Mouse (Mus musculus): ENCODE results near the gene Usp29. TPM values are rescaled to one million over a fixed set of nuclear protein-coding genes. Genes with fewer than 3 reads are reported as not detected.

The Usp29 gene
- 36.2 and 42.4 TPM in 2 replicates for polyA plus RNA-seq (2015; fragmentation: Nextera tagmentation; extraction: Ambion mirVana)

- ATAC-seq (replicated peaks), result peak; percentile 43
- Histone ChIP-seq H3K4me3 (peak within 1 kb of the TSS; percentile 65), H3K27me3 (replicated peaks) (no peaks in the 10 kb centered on the region), H3K4me2 (peak within 1 kb of the TSS; percentile 50), H3K9me3 (peaks cover 20% of the 10 kb centered on the region; the same call in 1 of the 2 replicates), H3K27ac (peak within 1 kb of the TSS; percentile 92), H3K4me1 (0 out of 2 replicates have a peak, but pooled peaks cover 3% of the 10 kb centered on the region), H3K9ac (peak within 1 kb of the TSS; percentile 71), H3K36me3 (replicated peaks) (no peaks in the 10 kb centered on the region)
- 51% methylated on average over 24 of the region's 24 CpGs for WGBS
Observed at GRCm38 (mm10) chr7:6730241-6730640, at the start of gene Usp29, which contains the start of gene Peg3. Gene Usp29, plus strand, starts transcription at chr7:6730578. Gene Peg3, minus strand, starts transcription at chr7:6730431.

GRCm38 (mm10) chr7:6685511-6685910 lies 44.9 kb upstream of the Usp29 start:
- Histone ChIP-seq H3K4me3 (no peak overlapping the region), H3K36me3 (replicated peaks) (no peaks in the 10 kb centered on the region), H3K9me3 (no peaks in the 10 kb centered on the region; the same call in 1 of the 2 replicates), H3K9ac (no peak overlapping the region), H3K4me1 (no peaks in the 10 kb centered on the region), H3K4me2 (no peak overlapping the region), H3K27me3 (replicated peaks) (no peaks in the 10 kb centered on the region), H3K27ac (no peak overlapping the region)
- WGBS, result 93% methylated on average over 6 of the region's 6 CpGs
- ATAC-seq (replicated peaks), result no peak

DNA sequence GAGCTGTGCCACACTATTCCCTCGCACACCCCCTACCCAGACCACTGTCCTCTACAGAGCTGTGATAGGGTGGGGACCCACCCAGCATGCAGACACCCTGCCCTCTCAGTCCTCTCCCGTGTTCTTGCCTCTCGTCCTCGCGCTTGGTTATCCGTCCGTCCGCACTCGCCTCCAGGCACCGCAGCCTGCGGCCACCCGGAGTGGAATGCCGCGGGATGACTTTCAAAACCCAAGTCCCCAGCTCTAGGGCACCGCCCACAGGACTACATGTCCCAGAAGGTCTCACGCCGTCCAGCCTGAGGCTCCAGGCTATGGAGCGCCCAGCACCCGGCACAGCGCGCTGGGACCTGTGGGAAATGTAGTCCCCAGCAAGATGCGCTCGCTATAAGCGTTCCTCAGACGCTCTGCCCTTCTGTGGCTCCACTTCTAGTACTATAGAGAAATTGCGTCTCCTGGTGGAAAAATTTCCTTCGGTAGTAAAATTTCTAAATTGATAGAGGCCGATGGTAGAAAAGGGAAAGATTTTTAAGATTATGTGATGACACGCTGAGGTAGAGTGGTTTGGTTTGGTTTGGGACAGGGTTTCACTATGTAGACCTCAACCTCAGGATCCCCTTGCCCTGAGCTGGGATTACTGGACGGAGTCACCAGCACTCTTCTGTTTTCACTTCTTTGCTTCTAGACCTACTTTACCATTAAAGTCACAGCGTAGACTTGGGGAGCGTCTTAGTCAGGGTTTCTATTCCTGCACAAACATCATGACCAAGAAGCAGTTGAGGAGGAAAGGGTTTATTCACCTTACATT lies 33.9 kb upstream of the Usp29 start, which contains the start of gene Zim1:
TSS of gene Zim1 (minus strand) at position 210 of the 805 bp plus-strand sequence.
- Histone ChIP-seq H3K36me3 (replicated peaks) (no peaks in the 10 kb centered on the region), H3K9ac (peak within 1 kb of the TSS; percentile 33; the same call in 1 of the 2 replicates), H3K27me3 (replicated peaks) (no peaks in the 10 kb centered on the region), H3K9me3 (no peaks in the 10 kb centered on the region), H3K27ac (no peak within 1 kb of the TSS; the same call in 1 of the 2 replicates), H3K4me2 (peak within 1 kb of the TSS; percentile 64), H3K4me1 (no peaks in the 10 kb centered on the region), H3K4me3 (peak within 1 kb of the TSS; percentile 46)
- 12% methylated on average over 32 of the region's 32 CpGs for WGBS
- ATAC-seq (replicated peaks), result peak; percentile 100

DNA sequence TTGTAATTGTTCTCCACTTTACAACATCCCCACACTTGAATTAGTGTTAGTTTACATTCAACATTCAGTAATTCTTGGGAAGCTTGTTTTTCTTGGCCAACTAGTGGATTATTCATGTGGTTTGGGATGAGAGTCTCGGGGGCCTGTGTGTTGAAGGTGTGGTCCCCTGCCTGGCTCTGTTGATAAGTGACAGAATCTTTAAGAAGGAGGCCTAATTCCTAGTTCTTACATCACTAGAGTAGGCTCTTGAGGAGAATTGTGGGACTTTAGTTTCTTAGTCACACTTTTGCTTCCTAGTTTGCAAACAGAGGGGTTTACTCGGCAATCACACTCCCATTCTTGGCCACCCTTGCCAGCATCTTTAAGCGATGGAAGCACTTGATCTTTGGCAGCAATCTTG lies 31.1 kb upstream of the Usp29 start:
- Histone ChIP-seq H3K9ac (no peak overlapping the region), H3K27ac (no peak overlapping the region), H3K9me3 (no peaks in the 10 kb centered on the region), H3K4me3 (no peak overlapping the region), H3K36me3 (replicated peaks) (no peaks in the 10 kb centered on the region), H3K27me3 (replicated peaks) (no peaks in the 10 kb centered on the region), H3K4me2 (no peak overlapping the region), H3K4me1 (no peaks in the 10 kb centered on the region)
- no peak for ATAC-seq (replicated peaks)
- 82% methylated on average over 3 of the region's 3 CpGs for WGBS

GRCm38 (mm10) chr7:6707416-6708015 lies 22.9 kb upstream of the Usp29 start:
- Histone ChIP-seq H3K9ac (no peak overlapping the region), H3K27me3 (replicated peaks) (no peaks in the 10 kb centered on the region), H3K9me3 (no peaks in the 10 kb centered on the region), H3K4me3 (no peak overlapping the region), H3K36me3 (replicated peaks) (peaks cover 41% of the 10 kb centered on the region), H3K4me2 (no peak overlapping the region), H3K4me1 (no peaks in the 10 kb centered on the region), H3K27ac (no peak overlapping the region)
- WGBS, result 94% methylated on average over 23 of the region's 23 CpGs
- no peak for ATAC-seq (replicated peaks)

DNA sequence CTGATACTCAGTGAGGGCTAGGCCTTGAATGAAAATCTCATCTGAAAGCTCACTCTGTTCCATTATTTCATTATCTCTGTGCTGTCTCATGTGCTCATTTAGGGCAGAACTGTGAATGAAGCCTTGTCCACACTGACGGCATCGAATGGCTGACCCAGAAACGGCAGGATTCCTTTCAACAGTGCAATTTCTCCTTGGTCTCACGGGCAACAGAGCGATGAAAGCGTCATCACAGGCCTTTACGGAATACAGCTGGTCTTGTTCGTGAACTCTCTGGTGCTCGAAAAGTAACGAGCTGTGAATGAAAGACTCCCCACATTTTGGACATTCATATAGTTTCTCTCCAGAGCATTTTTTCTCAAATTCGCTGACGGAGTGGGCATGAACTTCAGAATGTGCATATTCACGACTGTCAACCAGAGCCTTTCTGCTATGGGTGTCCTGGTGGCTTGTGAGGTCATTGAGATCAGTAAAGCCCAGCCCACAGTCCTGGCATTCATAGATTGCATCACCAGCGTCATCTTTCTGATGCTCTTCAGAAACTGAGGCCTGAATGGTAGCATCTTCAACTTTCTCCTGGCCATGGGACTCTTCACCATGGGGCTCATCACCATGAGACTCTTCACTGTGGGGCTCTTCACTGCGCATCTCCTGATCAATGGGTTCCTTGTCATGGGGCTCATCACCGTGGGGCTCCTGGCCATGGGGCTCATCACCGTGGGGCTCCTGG lies 21.8 kb upstream of the Usp29 start:
- Histone ChIP-seq H3K27ac (no peak overlapping the region), H3K4me3 (no peak overlapping the region), H3K9ac (no peak overlapping the region), H3K4me2 (no peak overlapping the region), H3K4me1 (no peaks in the 10 kb centered on the region), H3K27me3 (replicated peaks) (no peaks in the 10 kb centered on the region), H3K9me3 (no peaks in the 10 kb centered on the region), H3K36me3 (replicated peaks) (peaks cover 48% of the 10 kb centered on the region)
- WGBS, result 87% methylated on average over 17 of the region's 17 CpGs
- no peak for ATAC-seq (replicated peaks)

GRCm38 (mm10) chr7:6709396-6709795 lies 21.0 kb upstream of the Usp29 start:
- no peak for ATAC-seq (replicated peaks)
- Histone ChIP-seq H3K27ac (no peak overlapping the region), H3K4me1 (no peaks in the 10 kb centered on the region), H3K9me3 (no peaks in the 10 kb centered on the region), H3K4me2 (no peak overlapping the region), H3K36me3 (replicated peaks) (peaks cover 48% of the 10 kb centered on the region), H3K27me3 (replicated peaks) (no peaks in the 10 kb centered on the region), H3K9ac (no peak overlapping the region), H3K4me3 (no peak overlapping the region)
- 95% methylated on average over 15 of the region's 15 CpGs for WGBS

- Histone ChIP-seq H3K27me3 (replicated peaks) (no peaks in the 10 kb centered on the region), H3K9me3 (peaks cover 20% of the 10 kb centered on the region; the same call in 1 of the 2 replicates), H3K9ac (no peak overlapping the region), H3K4me2 (peak overlapping the region; percentile 40), H3K27ac (peak overlapping the region; percentile 92), H3K36me3 (replicated peaks) (0 out of 2 replicates have a peak, but pooled peaks cover 8% of the 10 kb centered on the region), H3K4me3 (peak overlapping the region; percentile 65), H3K4me1 (0 out of 2 replicates have a peak, but pooled peaks cover 3% of the 10 kb centered on the region)
- 52% methylated on average over 19 of the region's 19 CpGs for WGBS
- ATAC-seq (replicated peaks), result peak; percentile 74
Observed at GRCm38 (mm10) chr7:6727351-6728121, 2.8 kb upstream of the Usp29 start.

DNA sequence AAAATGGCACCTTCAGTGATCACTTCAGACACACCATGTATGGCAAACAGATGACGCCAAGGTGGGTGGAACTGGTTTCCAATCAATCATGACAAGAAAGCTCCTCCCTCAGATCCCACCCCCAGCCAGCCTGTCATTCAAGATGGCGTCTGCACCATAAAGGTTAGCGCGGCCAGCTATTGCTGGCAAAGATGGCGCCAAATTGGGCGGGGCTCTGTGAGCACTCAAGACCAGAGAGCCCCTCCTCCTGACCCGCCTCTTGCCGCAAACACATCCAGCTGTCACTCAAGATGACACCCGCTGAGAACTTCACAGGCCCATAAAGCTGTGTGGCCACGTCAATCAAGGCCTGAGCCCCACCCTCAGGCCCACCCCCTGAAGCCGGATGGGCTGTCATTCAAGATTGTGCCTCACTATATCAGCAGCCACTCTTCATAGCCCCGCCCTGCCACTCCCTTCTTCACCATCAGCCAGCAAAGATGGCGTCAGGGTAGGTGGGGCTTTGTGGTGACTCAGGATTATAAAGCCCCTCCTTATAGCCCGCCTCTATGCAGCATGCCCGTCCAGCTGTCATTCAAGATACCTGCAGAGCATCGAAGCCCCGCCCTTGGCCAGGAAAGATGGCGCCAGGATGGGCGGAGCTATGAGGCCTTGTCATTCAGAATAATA lies 2.0 kb upstream of the Usp29 start:
- Histone ChIP-seq H3K4me2 (peak overlapping the region; percentile 50), H3K27ac (peak overlapping the region; percentile 92), H3K36me3 (replicated peaks) (0 out of 2 replicates have a peak, but pooled peaks cover 8% of the 10 kb centered on the region), H3K9me3 (peaks cover 20% of the 10 kb centered on the region; the same call in 1 of the 2 replicates), H3K27me3 (replicated peaks) (no peaks in the 10 kb centered on the region), H3K4me3 (peak overlapping the region; percentile 65), H3K9ac (no peak overlapping the region), H3K4me1 (0 out of 2 replicates have a peak, but pooled peaks cover 3% of the 10 kb centered on the region)
- peak; percentile 85 for ATAC-seq (replicated peaks)
- WGBS, result 54% methylated on average over 19 of the region's 19 CpGs

DNA sequence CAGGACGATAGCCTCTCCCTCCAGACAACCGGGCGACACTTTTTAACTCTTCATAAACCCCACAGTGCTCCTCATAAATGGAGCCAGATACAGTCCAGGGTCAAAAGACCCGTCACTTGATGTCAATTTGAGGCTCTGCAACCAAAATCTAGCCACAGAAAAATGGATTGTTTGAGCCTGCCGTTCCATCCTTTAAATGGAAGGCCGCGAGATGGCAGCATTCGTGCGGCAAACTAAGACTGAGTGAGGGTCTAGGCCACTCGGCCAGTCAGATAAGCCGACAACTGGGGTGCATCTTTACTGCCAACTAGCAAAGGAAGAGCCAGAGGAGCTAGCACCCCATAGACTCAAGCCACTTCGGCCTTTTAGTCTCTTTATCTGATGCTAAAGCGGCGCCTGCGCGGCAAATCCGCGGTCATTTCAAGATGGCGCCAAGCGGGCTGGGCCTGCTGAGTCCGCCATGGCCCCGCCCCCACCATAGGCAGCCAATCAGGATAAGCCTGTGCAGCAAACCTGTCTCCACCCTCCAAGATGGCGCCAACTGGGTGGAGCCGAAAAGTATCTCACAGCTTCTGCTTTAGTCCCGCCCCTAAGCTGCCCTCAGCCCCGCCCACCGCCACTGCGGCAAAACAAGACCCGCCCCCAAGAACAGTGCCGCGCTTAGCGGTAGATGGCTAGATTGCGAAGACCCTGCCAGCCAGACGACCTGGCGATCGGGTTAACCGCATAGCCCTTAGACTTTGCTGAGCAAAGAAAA lies 1.1 kb upstream of the Usp29 start:
- peak overlapping the region; percentile 50 for H3K4me2 ChIP-seq
- peak overlapping the region; percentile 92 for H3K27ac ChIP-seq
- H3K36me3 ChIP-seq (replicated peaks), result no peaks in the 10 kb centered on the region
- H3K4me1 ChIP-seq, result 0 out of 2 replicates have a peak, but pooled peaks cover 3% of the 10 kb centered on the region
- H3K9ac ChIP-seq, result peak overlapping the region; percentile 71
- 54% methylated on average over 37 of the region's 37 CpGs for WGBS
- H3K27me3 ChIP-seq (replicated peaks), result no peaks in the 10 kb centered on the region
- peak overlapping the region; percentile 65 for H3K4me3 ChIP-seq
- H3K9me3 ChIP-seq, result peaks cover 20% of the 10 kb centered on the region; the same call in 1 of the 2 replicates
- peak; percentile 51 for ATAC-seq (replicated peaks)
